Mouse (Mus musculus) liver, embryonic 15.5 days (tissue): ENCODE data around the gene Tmem128. TPM values are rescaled to one million over a fixed set of nuclear protein-coding genes. Genes with fewer than 3 reads are reported as not detected.

Experiments
- polyA plus RNA-seq: library from polyadenylated mRNA; unstranded; fragments of >200 nt; fragmentation: Nextera tagmentation; extraction: Ambion mirVana; gene quantifications from 2 replicates; pipeline ENCODE4 v1.2.1, GENCODE M21; 2015

The Tmem128 gene
- polyA plus RNA-seq, 1 experiment from 2014 or later: 39.8 TPM

Other genes starting within 250 kb of the Tmem128 start
- gene Stx18, start 221.4 kb upstream of the Tmem128 start, polyA plus RNA-seq: 12.5 TPM in 2 replicates
- gene Nsg1, start 100.3 kb upstream of the Tmem128 start, polyA plus RNA-seq: 3.2 and 4.0 TPM in 2 replicates
- gene Zbtb49, start 39.7 kb upstream of the Tmem128 start, polyA plus RNA-seq: 2.7 and 2.9 TPM in 2 replicates
- 37.0 and 47.7 TPM in 2 replicates for gene Lyar, start 39.7 kb upstream of the Tmem128 start, polyA plus RNA-seq
- not detected in 2 replicates for gene Otop1, start 15.8 kb downstream of the Tmem128 start, polyA plus RNA-seq
- not detected in 2 replicates for gene Drd5, start 59.2 kb downstream of the Tmem128 start, polyA plus RNA-seq
- 2.3 and 2.6 TPM in 2 replicates for gene Slc2a9, start 243.0 kb downstream of the Tmem128 start, polyA plus RNA-seq